Mouse (Mus musculus) ES-Bruce4 (cell line): ENCODE results near the gene Dnajc15. TPM values are rescaled to one million over a fixed set of nuclear protein-coding genes. Genes with fewer than 3 reads are reported as not detected.

ENCODE experiments used
- H3K27ac ChIP-seq: 2 replicates; pipeline ENCODE4 v1.5.1; 2012; ENCODE audit warnings: low read length, inconsistent platforms; ENCODE audit not compliant: insufficient read depth
- H3K27me3 ChIP-seq: 2 replicates; pipeline ENCODE4 v1.6.1; 2012; ENCODE audit warnings: mild to moderate bottlenecking, low read length, inconsistent platforms; ENCODE audit not compliant: control insufficient read depth, poor library complexity, insufficient read depth, severe bottlenecking
- H3K36me3 ChIP-seq: 2 replicates; pipeline ENCODE4 v1.6.1; 2012; ENCODE audit warnings: inconsistent platforms, mild to moderate bottlenecking, low read length, moderate library complexity; ENCODE audit not compliant: control insufficient read depth, poor library complexity, insufficient read depth, severe bottlenecking
- H3K4me1 ChIP-seq: one replicate; pipeline ENCODE4 v1.8.1; 2011; ENCODE audit warnings: low read length; ENCODE audit not compliant: control insufficient read depth, insufficient read depth
- H3K4me3 ChIP-seq: 2 replicates; pipeline ENCODE4 v1.5.1; 2011; ENCODE audit warnings: low read depth, mild to moderate bottlenecking, low read length
- H3K9ac ChIP-seq: 2 replicates; pipeline ENCODE4 v1.6.1; 2012; ENCODE audit warnings: low read depth, mild to moderate bottlenecking, inconsistent platforms; ENCODE audit not compliant: poor library complexity, severe bottlenecking
- H3K9me3 ChIP-seq: replicated peaks from 2 replicates; pipeline ENCODE4 v1.6.1; 2012; ENCODE audit warnings: mild to moderate bottlenecking, low read length, inconsistent platforms; ENCODE audit not compliant: control insufficient read depth, poor library complexity, insufficient read depth, severe bottlenecking
- CTCF ChIP-seq: IDR thresholded peaks from one replicate; pipeline ENCODE4 v1.8.1; 2011; ENCODE audit warnings: low read depth, low read length
- EP300 ChIP-seq: IDR thresholded peaks from 2 replicates; pipeline ENCODE4 v1.6.1; 2011; ENCODE audit warnings: low read depth, low read length; ENCODE audit not compliant: insufficient read depth
- POLR2A ChIP-seq: IDR thresholded peaks from one replicate; pipeline ENCODE4 v1.8.1; 2011; ENCODE audit warnings: low read length; ENCODE audit not compliant: insufficient read depth
- polyA plus RNA-seq: library from polyadenylated mRNA; stranded (reverse); fragments of >200 nt; gene quantifications from 2 replicates; pipeline ENCODE4 v1.2.4, GENCODE M21; 2011; ENCODE audit warnings: low read depth; ENCODE audit not compliant: missing spikeins, insufficient read depth, insufficient read length

Gene Dnajc15
- polyA plus RNA-seq, 1 experiment = 53.7 TPM

- no peaks in the 10 kb centered on the region for H3K9me3 ChIP-seq
- TF ChIP-seq POLR2A (no peak), EP300 (no peak), CTCF (no peak)
- no peak overlapping the region for H3K27ac ChIP-seq
- no peak overlapping the region for H3K9ac ChIP-seq
- no peaks in the 10 kb centered on the region for H3K27me3 ChIP-seq
- no peaks in the 10 kb centered on the region for H3K36me3 ChIP-seq
- H3K4me1 ChIP-seq = no peaks in the 10 kb centered on the region
- no peak overlapping the region for H3K4me3 ChIP-seq
These were observed 38.1 kb downstream of the Dnajc15 start for GRCm38 (mm10) chr14:77836794-77837193.

GRCm38 (mm10) chr14:77832359-77832758 lies 42.6 kb downstream of the Dnajc15 start:
- TF ChIP-seq CTCF = no peak
- no peak for TF ChIP-seq POLR2A
- TF ChIP-seq EP300 = no peak
- H3K27me3 ChIP-seq = no peaks in the 10 kb centered on the region
- no peak overlapping the region for H3K27ac ChIP-seq
- H3K36me3 ChIP-seq = no peaks in the 10 kb centered on the region
- no peak overlapping the region for H3K9ac ChIP-seq
- H3K9me3 ChIP-seq = no peaks in the 10 kb centered on the region
- H3K4me1 ChIP-seq = no peaks in the 10 kb centered on the region
- no peak overlapping the region for H3K4me3 ChIP-seq

GRCm38 (mm10) chr14:77831936-77832335 lies 43.0 kb downstream of the Dnajc15 start:
- Histone ChIP-seq H3K27me3 (no peaks in the 10 kb centered on the region), H3K4me3 (no peak overlapping the region), H3K27ac (no peak overlapping the region), H3K9ac (no peak overlapping the region), H3K4me1 (no peaks in the 10 kb centered on the region), H3K9me3 (no peaks in the 10 kb centered on the region), H3K36me3 (no peaks in the 10 kb centered on the region)
- no peak for TF ChIP-seq POLR2A
- no peak for TF ChIP-seq CTCF
- no peak for TF ChIP-seq EP300

DNA sequence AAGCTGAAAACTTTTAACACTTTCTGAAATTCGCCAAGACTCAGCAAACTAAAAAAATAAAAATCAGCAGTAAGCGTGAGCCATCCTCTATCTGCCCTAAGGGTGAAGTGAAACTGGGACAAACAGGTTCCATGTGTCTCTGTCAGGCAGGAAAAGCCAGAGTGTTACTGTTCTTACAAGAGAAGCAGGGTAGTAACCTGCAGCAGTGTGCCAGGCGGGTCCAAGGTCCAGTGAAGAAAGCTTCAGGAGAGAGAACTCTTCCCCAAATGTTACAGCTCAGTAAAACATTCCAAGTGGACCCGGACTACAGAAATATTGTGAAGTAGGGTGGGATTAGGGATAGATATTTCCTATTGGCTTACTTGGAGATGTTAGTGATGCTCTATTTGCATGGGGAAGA lies 45.3 kb downstream of the Dnajc15 start:
- H3K4me1 ChIP-seq = no peaks in the 10 kb centered on the region
- TF ChIP-seq POLR2A (no peak), CTCF (no peak), EP300 (no peak)
- H3K36me3 ChIP-seq = no peaks in the 10 kb centered on the region; the same call in 1 of the 2 replicates
- H3K9ac ChIP-seq = no peak overlapping the region
- H3K27me3 ChIP-seq = no peaks in the 10 kb centered on the region
- H3K9me3 ChIP-seq = no peaks in the 10 kb centered on the region
- H3K4me3 ChIP-seq = no peak overlapping the region
- H3K27ac ChIP-seq = no peak overlapping the region

DNA sequence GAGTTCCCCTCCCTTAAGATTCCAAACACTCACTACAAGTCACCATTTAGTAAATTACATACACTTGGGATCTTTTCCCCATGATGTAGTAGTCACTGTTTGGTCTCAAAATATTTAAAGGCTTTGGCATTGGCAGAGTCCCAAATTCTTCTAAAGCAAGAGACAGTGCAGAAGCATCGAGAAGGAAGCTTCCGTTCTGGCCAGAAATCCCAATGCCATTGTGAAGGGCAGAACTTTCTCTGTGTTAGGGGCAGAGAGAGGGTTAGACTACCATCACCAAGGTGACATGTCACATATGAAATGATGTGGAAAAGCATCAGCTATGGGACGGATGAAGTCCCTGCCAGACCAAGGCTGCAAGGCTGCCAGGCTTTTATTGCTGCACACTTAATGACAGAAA lies 49.0 kb downstream of the Dnajc15 start:
- Histone ChIP-seq H3K27ac (no peak overlapping the region), H3K9me3 (no peaks in the 10 kb centered on the region), H3K36me3 (no peaks in the 10 kb centered on the region; the same call in 1 of the 2 replicates), H3K27me3 (no peaks in the 10 kb centered on the region), H3K4me1 (no peaks in the 10 kb centered on the region), H3K9ac (no peak overlapping the region), H3K4me3 (no peak overlapping the region)
- TF ChIP-seq CTCF (no peak), EP300 (no peak), POLR2A (no peak)

- Histone ChIP-seq H3K4me1 (no peaks in the 10 kb centered on the region), H3K27me3 (no peaks in the 10 kb centered on the region), H3K27ac (no peak overlapping the region), H3K9me3 (no peaks in the 10 kb centered on the region), H3K4me3 (no peak overlapping the region), H3K9ac (no peak overlapping the region), H3K36me3 (no peaks in the 10 kb centered on the region; the same call in 1 of the 2 replicates)
- TF ChIP-seq POLR2A = no peak
- no peak for TF ChIP-seq CTCF
- no peak for TF ChIP-seq EP300
These were observed 49.8 kb downstream of the Dnajc15 start for GRCm38 (mm10) chr14:77825121-77825520.
